Mouse (Mus musculus) kidney, postnatal 0 days (tissue): ENCODE results near the gene Glyctk. TPM values are rescaled to one million over a fixed set of nuclear protein-coding genes. Genes with fewer than 3 reads are reported as not detected.
A peak's percentile ranks its signal among the peaks of the same experiment; 100 is the strongest.

Experiments used
- ATAC-seq: fragments of 200-750 bp; cut with Nextera tagmentation; replicated peaks from 2 replicates; pipeline ENCODE4 v1.8.0; 2017; ENCODE audit warnings: low read depth, moderate number of reproducible peaks, moderate TSS enrichment, moderate library complexity; ENCODE audit not compliant: low FRiP score
- DNase-seq: peaks from one replicate; pipeline ENCODE4 v3.0.0-alpha.2; 2016; ENCODE audit warnings: low spot score
- H3K27ac ChIP-seq: fragments of 300-500 bp; sonication (generic); 2 replicates; pipeline ENCODE4 v1.5.1; 2014; ENCODE audit warnings: mild to moderate bottlenecking
- H3K27me3 ChIP-seq: fragments of 300-500 bp; sonication (generic); 2 replicates; pipeline ENCODE4 v1.6.1; 2014; ENCODE audit warnings: low read length, mixed read lengths; ENCODE audit not compliant: insufficient read depth
- H3K36me3 ChIP-seq: fragments of 300-500 bp; sonication (generic); 2 replicates; pipeline ENCODE4 v1.6.1; 2014; ENCODE audit warnings: low read length, mixed read lengths; ENCODE audit not compliant: insufficient read depth
- H3K4me1 ChIP-seq: fragments of 300-500 bp; sonication (generic); replicated peaks from 2 replicates; pipeline ENCODE4 v1.6.1; 2014; ENCODE audit warnings: antibody characterized with exemption, low read length, mixed read lengths; ENCODE audit not compliant: insufficient read depth
- H3K4me2 ChIP-seq: fragments of 300-500 bp; sonication (generic); 2 replicates; pipeline ENCODE4 v1.6.1; 2014; ENCODE audit warnings: mild to moderate bottlenecking, low read length, moderate library complexity, mixed read lengths
- H3K4me3 ChIP-seq: fragments of 300-500 bp; sonication (generic); replicated peaks from 2 replicates; pipeline ENCODE4 v1.5.1; 2014; ENCODE audit warnings: low read depth, low read length
- H3K9ac ChIP-seq: fragments of 300-500 bp; sonication (generic); 2 replicates; pipeline ENCODE4 v1.6.1; 2014; ENCODE audit warnings: low read depth, low read length
- H3K9me3 ChIP-seq: fragments of 300-500 bp; sonication (generic); replicated peaks from 2 replicates; pipeline ENCODE4 v1.6.1; 2016; ENCODE audit warnings: low read length, inconsistent platforms, mixed read lengths
- CTCF ChIP-seq: IDR thresholded peaks from 2 replicates; pipeline ENCODE4 v1.5.1; 2016; ENCODE audit warnings: antibody characterized with exemption, low read depth, mild to moderate bottlenecking, moderate library complexity
- WGBS: fragments of 180-500 bp; shearing (Covaris S2); extraction: QIAGEN DNeasy Blood & Tissue Kit; methylation state at CpG from one replicate; pipeline ENCODE4 v1.1.7; 2014; 5-methylcytosine and 5-hydroxymethylcytosine counted together
- polyA plus RNA-seq: library from polyadenylated mRNA; unstranded; fragments of >200 nt; fragmentation: Nextera tagmentation; extraction: Ambion mirVana; gene quantifications from 2 replicates; pipeline ENCODE4 v1.2.1, GENCODE M21; 2015

Glyctk gene
- polyA plus RNA-seq, 1 experiment from 2014 or later = 11.5 TPM

GRCm38 (mm10) chr9:106167241-106167640 is 9.3 kb upstream of the Glyctk start:
- H3K4me3 ChIP-seq = no peak overlapping the region
- H3K27ac ChIP-seq = no peak overlapping the region
- 77% methylated on average over 3 of the region's 3 CpGs for WGBS
- no peak overlapping the region for H3K9ac ChIP-seq
- peaks cover 5% of the 10 kb centered on the region; the same call in 1 of the 2 replicates for H3K4me1 ChIP-seq
- DNase-seq = no peak
- no peak for TF ChIP-seq CTCF
- H3K27me3 ChIP-seq = no peaks in the 10 kb centered on the region
- H3K4me2 ChIP-seq = no peak overlapping the region
- no peaks in the 10 kb centered on the region for H3K9me3 ChIP-seq
- H3K36me3 ChIP-seq = no peaks in the 10 kb centered on the region
- ATAC-seq = no peak

GRCm38 (mm10) chr9:106166709-106167108 is 8.8 kb upstream of the Glyctk start:
- no peak for TF ChIP-seq CTCF
- no peak for ATAC-seq

GRCm38 (mm10) chr9:106160426-106160825 is 2.5 kb upstream of the Glyctk start:
- peak overlapping the region; percentile 53 for H3K4me3 ChIP-seq
- ATAC-seq (no peak), DNase-seq (peak; percentile 14)
- 24% methylated on average over 5 of the region's 5 CpGs for WGBS
- H3K36me3 ChIP-seq = no peaks in the 10 kb centered on the region
- H3K9me3 ChIP-seq = no peaks in the 10 kb centered on the region
- peak overlapping the region; percentile 97 for H3K27ac ChIP-seq
- H3K4me2 ChIP-seq = peak overlapping the region; percentile 70
- peak overlapping the region; percentile 72 for H3K9ac ChIP-seq
- no peaks in the 10 kb centered on the region; the same call in 1 of the 2 replicates for H3K4me1 ChIP-seq
- H3K27me3 ChIP-seq = no peaks in the 10 kb centered on the region
- TF ChIP-seq CTCF = no peak

More at GRCm38 (mm10) chr9:106166709-106167108, 8.8 kb upstream of the Glyctk start:
- WGBS = 86% methylated on average over 2 of the region's 2 CpGs
- no peak overlapping the region for H3K9ac ChIP-seq
- no peaks in the 10 kb centered on the region for H3K27me3 ChIP-seq
- H3K9me3 ChIP-seq = no peaks in the 10 kb centered on the region
- H3K27ac ChIP-seq = no peak overlapping the region
- DNase-seq = no peak
- H3K36me3 ChIP-seq = no peaks in the 10 kb centered on the region
- H3K4me2 ChIP-seq = no peak overlapping the region
- H3K4me1 ChIP-seq = peaks cover 5% of the 10 kb centered on the region; the same call in 1 of the 2 replicates
- H3K4me3 ChIP-seq = no peak overlapping the region

GRCm38 (mm10) chr9:106159784-106160301 is 1.9 kb upstream of the Glyctk start:
- peak; percentile 81 for ATAC-seq
- 2% methylated on average over 24 of the region's 24 CpGs for WGBS
- H3K9ac ChIP-seq = peak overlapping the region; percentile 72

GRCm38 (mm10) chr9:106159237-106159636 is 1.3 kb upstream of the Glyctk start:
- no peak overlapping the region for H3K27ac ChIP-seq
- H3K4me1 ChIP-seq = no peaks in the 10 kb centered on the region; the same call in 1 of the 2 replicates
- H3K27me3 ChIP-seq = no peaks in the 10 kb centered on the region
- H3K9me3 ChIP-seq = no peaks in the 10 kb centered on the region
- no peak for ATAC-seq
- 0 out of 2 replicates have a peak overlapping the region, but pooled peaks have one; percentile 53 for H3K4me3 ChIP-seq
- no peak for DNase-seq
- TF ChIP-seq CTCF = no peak
- peak overlapping the region; percentile 70 for H3K4me2 ChIP-seq
- 85% methylated on average over 9 of the region's 9 CpGs for WGBS
- H3K36me3 ChIP-seq = no peaks in the 10 kb centered on the region
- no peak overlapping the region for H3K9ac ChIP-seq

More at GRCm38 (mm10) chr9:106159784-106160301, 1.9 kb upstream of the Glyctk start:
- H3K4me3 ChIP-seq = peak overlapping the region; percentile 53
- no peaks in the 10 kb centered on the region for H3K27me3 ChIP-seq
- peak overlapping the region; percentile 70 for H3K4me2 ChIP-seq
- H3K36me3 ChIP-seq = no peaks in the 10 kb centered on the region
- TF ChIP-seq CTCF = no peak
- H3K4me1 ChIP-seq = no peaks in the 10 kb centered on the region; the same call in 1 of the 2 replicates
- peak overlapping the region; percentile 97 for H3K27ac ChIP-seq
- peak; percentile 90 for DNase-seq
- no peaks in the 10 kb centered on the region for H3K9me3 ChIP-seq

- H3K4me2 ChIP-seq = peak overlapping the region; percentile 27; the same call in 1 of the 2 replicates
- WGBS = 87% methylated on average over 10 of the region's 10 CpGs
- no peak; the same call in 1 of the 2 replicates for TF ChIP-seq CTCF
- H3K4me3 ChIP-seq = no peak overlapping the region
- no peaks in the 10 kb centered on the region for H3K27me3 ChIP-seq
- 0 out of 2 replicates have a peak overlapping the region, but pooled peaks have one; percentile 40 for H3K9ac ChIP-seq
- peak overlapping the region; percentile 77 for H3K27ac ChIP-seq
- no peaks in the 10 kb centered on the region for H3K36me3 ChIP-seq
- H3K9me3 ChIP-seq = no peaks in the 10 kb centered on the region
- no peaks in the 10 kb centered on the region; the same call in 1 of the 2 replicates for H3K4me1 ChIP-seq
- 0 out of 2 replicates have a peak, but pooled peaks have one; percentile 1 for ATAC-seq
- DNase-seq = no peak
Observed at GRCm38 (mm10) chr9:106157623-106157925, 364 bp downstream of the Glyctk start.
